8 mouse cellular contexts compared by ENCODE assay signal in the genomic region with DNA sequence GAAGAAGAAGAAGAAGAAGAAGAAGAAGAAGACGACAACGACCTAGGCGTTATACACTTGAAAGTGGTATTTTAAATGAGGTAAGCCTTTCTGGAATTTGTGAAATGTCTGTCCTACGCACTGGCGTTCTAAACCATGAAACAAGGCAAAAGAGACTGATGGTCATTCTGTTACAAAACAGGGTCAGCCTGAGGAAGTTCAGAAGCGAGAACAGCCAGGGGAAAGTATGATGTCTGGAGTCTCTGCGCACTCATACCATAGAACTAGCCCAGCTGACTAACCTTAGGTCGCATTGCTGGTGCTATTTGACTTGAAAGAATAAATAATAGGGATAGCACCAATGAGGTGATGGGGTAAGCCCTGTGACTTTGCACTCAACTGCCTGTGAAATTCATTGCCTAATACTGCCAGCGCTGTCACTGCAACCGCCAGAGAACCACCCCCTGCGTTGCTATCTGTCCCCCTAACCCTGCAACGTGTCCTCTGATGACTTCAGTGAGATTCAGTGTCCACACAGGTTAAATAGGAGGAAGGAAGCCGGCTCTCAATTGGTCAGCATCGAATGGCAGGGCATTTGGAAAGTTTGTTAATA.
DNase-seq lines count a peak whose midpoint lies in the region; ATAC-seq and TF ChIP-seq lines count a peak whose summit lies in the region.

No protein-coding gene starts in this region.

- ATAC-seq in granulocyte monocyte progenitor cell, adult 5-6 weeks (replicated peaks; ENCODE audit: poor library complexity, severe bottlenecking) = peak; percentile 77
- peak; percentile 61 for ATAC-seq in liver, embryonic 12.5 days
- ATAC-seq in monocyte, adult 5-6 weeks (replicated peaks; ENCODE audit: insufficient number of reproducible peaks, low FRiP score, low TSS enrichment, poor library complexity, severe bottlenecking) = peak; percentile 40
- ATAC-seq in activated CD4-positive, CD25-positive, alpha-beta regulatory T cell, adult 4 months = no peak

- TF ChIP-seq CTCF in CH12.LX (conservative IDR thresholded peaks at IDR 0.05 in 1 of 2, IDR thresholded peaks at IDR 0.05 in 1 of 2; ENCODE audit: low read depth in 2 of 2, low read length in 2 of 2) = no peak

- in situ Hi-C loops in CH12.LX (cut with MboI; ENCODE audit: low pct_ligation_motif_present, low pct_unique_long_range_greater_than_20kb, low sequenced_read_pairs) = loop anchor here (25.0 kb wide), 3 partner anchors 117 to 1467 kb away; a partner anchor contains a TSS

- H3K27me3 ChIP-seq in CH12.LX (replicated peaks) = no peaks in the 10 kb centered on the region
- no peaks in the 10 kb centered on the region for H3K27me3 ChIP-seq in liver, embryonic 12.5 days (replicated peaks)

- peak overlapping the region; percentile 80 for H3K4me2 ChIP-seq in CH12.LX (ENCODE audit: insufficient read depth, low read depth, poor library complexity, severe bottlenecking)
- H3K4me2 ChIP-seq in liver, embryonic 12.5 days = peak overlapping the region; percentile 85

- TF ChIP-seq RAD21 in CH12.LX (IDR thresholded peaks at IDR 0.05; ENCODE audit: low read depth, low read length) = no peak

- H3K79me2 ChIP-seq in CH12.LX (replicated peaks; ENCODE audit: control insufficient read depth, extremely low read depth, insufficient read depth, poor library complexity, severe bottlenecking) = no peaks in the 10 kb centered on the region

- no peak for TF ChIP-seq EP300 in CH12.LX (IDR thresholded peaks at IDR 0.05; ENCODE audit: low read length)

- H3K27ac ChIP-seq in CH12.LX (ENCODE audit: insufficient read depth, low read depth) = no peak overlapping the region
- H3K27ac ChIP-seq in liver, embryonic 12.5 days = peak overlapping the region; percentile 73; the same call in 1 of the 2 replicates

- no peaks in the 10 kb centered on the region for H3K9me3 ChIP-seq in CH12.LX (replicated peaks; ENCODE audit: low read length)
- H3K9me3 ChIP-seq in liver, embryonic 12.5 days (replicated peaks) = no peaks in the 10 kb centered on the region

- dilution Hi-C loops in CH12.LX (cut with MboI; ENCODE audit: extremely low pct_ligation_motif_present, extremely low pct_unique_long_range_greater_than_20kb, low sequenced_read_pairs) = no loop called here

- TF ChIP-seq POLR2A in CH12.LX (IDR thresholded peaks at IDR 0.05; ENCODE audit: low read depth, low read length) = no peak

- no peaks in the 10 kb centered on the region for H3K36me3 ChIP-seq in CH12.LX (replicated peaks in 1 of 2; ENCODE audit: control insufficient read depth in 1 of 2, insufficient read depth in 1 of 2, low read length in 1 of 2)
- no peaks in the 10 kb centered on the region for H3K36me3 ChIP-seq in liver, embryonic 12.5 days

- H3K4me3 ChIP-seq in CH12.LX (replicated peaks in 1 of 3; ENCODE audit: low read depth in 2 of 3, low read length in 2 of 3, poor library complexity in 1 of 3) = peak overlapping the region; percentile 50 to 57 (median 53)
- H3K4me3 ChIP-seq in liver, embryonic 12.5 days = peak overlapping the region; percentile 58

- H3K4me1 ChIP-seq in CH12.LX (ENCODE audit: control insufficient read depth in 1 of 2, insufficient read depth in 2 of 2) = peaks cover 8 to 18% of the 10 kb centered on the region in 2 experiments
- H3K4me1 ChIP-seq in liver, embryonic 12.5 days = peaks cover 18% of the 10 kb centered on the region

- peak overlapping the region; percentile 52 for H3K9ac ChIP-seq in CH12.LX (ENCODE audit: insufficient read depth, low read depth)
- H3K9ac ChIP-seq in liver, embryonic 12.5 days = peak overlapping the region; percentile 71

- peak; percentile 21 for DNase-seq in CH12.LX (ENCODE audit: extremely low read depth)
- peak; percentile 38 for DNase-seq in MN1 (ENCODE audit: low spot score)
- DNase-seq in cerebellum, adult 11-12 months = no peak
- DNase-seq in spleen, adult 12 weeks (ENCODE audit: low spot score) = no peak

- 35% methylated on average over 14 of the region's 14 CpGs for whole genome bisulfite sequencing in liver, embryonic 12.5 days (ENCODE audit: insufficient replicate concordance)

TF ChIP-seq in CH12.LX, 34 proteins besides CTCF, POLR2A, EP300 and RAD21:
- TF ChIP-seq HCFC1 (IDR thresholded peaks at IDR 0.05; ENCODE audit: low read depth, low read length) (no peak), MAFK (IDR thresholded peaks at IDR 0.05; ENCODE audit: insufficient replicate concordance, low read length) (0 out of 2 replicates have a peak, but pooled peaks have one; percentile 7)

Comparison
In these comparisons a context has a peak if more than half of its experiments do, and no peak if none do; other contexts are left out.
1. DNase-seq: peak in CH12.LX (single experiment) and MN1 (single experiment); none in cerebellum, adult 11-12 months (single experiment) and spleen, adult 12 weeks (single experiment).